Mouse (Mus musculus) intestine, embryonic 16.5 days (tissue): ENCODE results near the gene Taar7d. TPM values are rescaled to one million over a fixed set of nuclear protein-coding genes. Genes with fewer than 3 reads are reported as not detected.

ENCODE experiments used
- polyA plus RNA-seq: library from polyadenylated mRNA; unstranded; fragments of >200 nt; fragmentation: Nextera tagmentation; extraction: Ambion mirVana; gene quantifications from 2 replicates; pipeline ENCODE4 v1.2.1, GENCODE M21; 2015

Gene Taar7d
- polyA plus RNA-seq, 1 experiment from 2014 or later, result not detected

Other genes starting within 250 kb of the Taar7d start
- gene Rps12, start 239.9 kb upstream of the Taar7d start, polyA plus RNA-seq, result 161 and 175 TPM in 2 replicates
- 21.2 and 21.4 TPM in 2 replicates for gene Slc18b1, start 230.2 kb upstream of the Taar7d start, polyA plus RNA-seq
- 0.21 and 0.31 TPM in 2 replicates for gene Vnn3, start 175.8 kb upstream of the Taar7d start, polyA plus RNA-seq
- gene Vnn1, start 132.5 kb upstream of the Taar7d start, polyA plus RNA-seq, result 2.6 and 2.7 TPM in 2 replicates
- gene Taar1, start 106.9 kb upstream of the Taar7d start, polyA plus RNA-seq, result not detected in 2 replicates
- not detected in 2 replicates for gene Taar2, start 88.7 kb upstream of the Taar7d start, polyA plus RNA-seq
- not detected in 2 replicates for gene Taar3, start 77.7 kb upstream of the Taar7d start, polyA plus RNA-seq
- gene Taar4, start 66.7 kb upstream of the Taar7d start, polyA plus RNA-seq, result not detected in 2 replicates
- gene Taar5, start 56.5 kb upstream of the Taar7d start, polyA plus RNA-seq, result not detected in 2 replicates
- not detected in 2 replicates for gene Taar6, start 41.6 kb upstream of the Taar7d start, polyA plus RNA-seq
- gene Taar7a, start 33.7 kb upstream of the Taar7d start, polyA plus RNA-seq, result not detected in 2 replicates
- gene Taar7b, start 27.3 kb upstream of the Taar7d start, polyA plus RNA-seq, result not detected in 2 replicates
- not detected in 2 replicates for gene Taar7e, start 10.4 kb downstream of the Taar7d start, polyA plus RNA-seq
- not detected in 2 replicates for gene Taar7f, start 22.3 kb downstream of the Taar7d start, polyA plus RNA-seq
- gene Taar8a, start 49.3 kb downstream of the Taar7d start, polyA plus RNA-seq, result not detected in 2 replicates
- not detected in 2 replicates for gene Taar8b, start 65.1 kb downstream of the Taar7d start, polyA plus RNA-seq
- gene Taar8c, start 74.7 kb downstream of the Taar7d start, polyA plus RNA-seq, result 0.13 TPM in 1 of 2 replicates, not detected in the other
- not detected in 2 replicates for gene Taar9, start 82.3 kb downstream of the Taar7d start, polyA plus RNA-seq
- gene Stx7, start 122.1 kb downstream of the Taar7d start, polyA plus RNA-seq, result 148 and 158 TPM in 2 replicates
- 10.8 and 11.7 TPM in 2 replicates for gene Moxd1, start 196.3 kb downstream of the Taar7d start, polyA plus RNA-seq